14 mouse cellular contexts compared by ENCODE assay signal in genomic region chr15:79694512-79694911, GRCm38 (mm10). TPM values are rescaled to one million over a fixed set of nuclear protein-coding genes. Genes with fewer than 3 reads are reported as not detected.
DNase-seq lines count a peak whose midpoint lies in the region; ATAC-seq and TF ChIP-seq lines count a peak whose summit lies in the region.
"Had no signal": no experiment of that assay in that cellular context is flagged by ENCODE, and none has a peak within 500 bp of the region (broad histone marks: within the 10 kb centered on the region; RNA-seq: fewer than 3 reads in every experiment).

No protein-coding gene starts in this region.

- WGBS in spleen, adult 2 months, result 44% methylated on average over 4 of the region's 4 CpGs
- WGBS in embryonic facial prominence, embryonic 10.5 days, result 90% methylated on average over 4 of the region's 4 CpGs
- WGBS in liver, embryonic 11.5 days, result 52% methylated on average over 4 of the region's 4 CpGs

- no peak overlapping the region for H3K4me3 ChIP-seq in spleen, adult 2 months (ENCODE audit: extremely low read depth, insufficient read depth, insufficient read length)
- H3K4me3 ChIP-seq in embryonic facial prominence, embryonic 10.5 days, result 0 out of 2 replicates have a peak overlapping the region, but pooled peaks have one; percentile 21
- H3K4me3 ChIP-seq in liver, embryonic 11.5 days (ENCODE audit: low read depth, low read length), result peak overlapping the region; percentile 97
- H3K4me3 ChIP-seq: limb, embryonic 10.5 days had no signal

- peak overlapping the region; percentile 91 for H3K4me2 ChIP-seq in liver, embryonic 11.5 days

- peak overlapping the region; percentile 64 for H3K9ac ChIP-seq in liver, embryonic 11.5 days (ENCODE audit: low read depth, low read length)

- H3K4me1 ChIP-seq in spleen, adult 2 months (ENCODE audit: control insufficient read depth, insufficient read depth, insufficient read length), result peaks cover 11% of the 10 kb centered on the region; the same call in 1 of the 2 replicates
- peaks cover 50% of the 10 kb centered on the region for H3K4me1 ChIP-seq in embryonic facial prominence, embryonic 10.5 days
- peaks cover 61% of the 10 kb centered on the region for H3K4me1 ChIP-seq in liver, embryonic 11.5 days (replicated peaks; ENCODE audit: control insufficient read depth, insufficient read depth, low read length)

- H3K27me3 ChIP-seq in spleen, adult 2 months (ENCODE audit: control insufficient read depth, insufficient read depth, low read length), result no peaks in the 10 kb centered on the region
- no peaks in the 10 kb centered on the region for H3K27me3 ChIP-seq in embryonic facial prominence, embryonic 10.5 days (replicated peaks; ENCODE audit: low read depth, poor library complexity, severe bottlenecking)
- no peaks in the 10 kb centered on the region for H3K27me3 ChIP-seq in liver, embryonic 11.5 days (replicated peaks; ENCODE audit: control insufficient read depth, insufficient read depth, low read length)

- no peak for TF ChIP-seq CTCF in spleen, adult 2 months (IDR thresholded peaks at IDR 0.05; ENCODE audit: extremely low read depth, insufficient read depth, insufficient read length, insufficient replicate concordance)

- H3K36me3 ChIP-seq in spleen, adult 2 months (ENCODE audit: control insufficient read depth, insufficient read depth, low read length), result peaks cover 6% of the 10 kb centered on the region
- peaks cover 50% of the 10 kb centered on the region for H3K36me3 ChIP-seq in embryonic facial prominence, embryonic 10.5 days (replicated peaks)
- peaks cover 9% of the 10 kb centered on the region; the same call in 1 of the 2 replicates for H3K36me3 ChIP-seq in liver, embryonic 11.5 days (ENCODE audit: control insufficient read depth, insufficient read depth, low read length)

- peak overlapping the region; percentile 69 for H3K27ac ChIP-seq in spleen, adult 2 months (ENCODE audit: insufficient read depth, low read length)
- no peak overlapping the region for H3K27ac ChIP-seq in embryonic facial prominence, embryonic 10.5 days (replicated peaks)
- H3K27ac ChIP-seq in liver, embryonic 11.5 days (ENCODE audit: low read depth, low read length), result peak overlapping the region; percentile 98
- H3K27ac ChIP-seq: forebrain, embryonic 10.5 days; hindbrain, postnatal 0 days; kidney, postnatal 0 days; limb, embryonic 10.5 days had no signal

- ATAC-seq in liver, embryonic 11.5 days (replicated peaks; ENCODE audit: low FRiP score), result peak; percentile 47
- peak; percentile 56 for ATAC-seq in megakaryocyte-erythroid progenitor cell, adult 5-6 weeks (replicated peaks; ENCODE audit: low FRiP score, low TSS enrichment, poor library complexity, severe bottlenecking)
- ATAC-seq: hindbrain, postnatal 0 days had no signal

- H3K9me3 ChIP-seq in embryonic facial prominence, embryonic 10.5 days, result no peaks in the 10 kb centered on the region
- H3K9me3 ChIP-seq in liver, embryonic 11.5 days (ENCODE audit: control insufficient read depth, low read length), result no peaks in the 10 kb centered on the region
- H3K9me3 ChIP-seq: forebrain, embryonic 10.5 days; limb, embryonic 10.5 days had no signal

- TF ChIP-seq POLR2A in spleen, adult 2 months (IDR thresholded peaks at IDR 0.05; ENCODE audit: low read depth, low read length), result no peak

- DNase-seq in spleen, adult 2 months (ENCODE audit: low read depth in 1 of 2, low spot score in 2 of 2), result no peak
- DNase-seq in spleen, adult 12 weeks (ENCODE audit: low spot score), result no peak
- no peak for DNase-seq in embryonic facial prominence, embryonic 10.5 days (ENCODE audit: low spot score)
- DNase-seq in liver, embryonic 11.5 days (ENCODE audit: low spot score), result peak; percentile 46
- DNase-seq in embryo, embryonic 10 days (ENCODE audit: low spot score), result no peak
- DNase-seq in lung, postnatal 36 days, result no peak
- DNase-seq: adrenal gland, postnatal 25 days; cerebellum, adult 18-20 months; right cerebral cortex, postnatal 4 days had no signal

RNA-seq across cellular contexts. Expression of gene Gtpbp1, which starts 3.9 kb away (rescaled TPM):
- 40.3 and 50.4 TPM in 2 replicates for polyA plus RNA-seq in spleen, adult 2 months (2012; rRNA removed)
- 47.7 and 51.6 TPM in 2 replicates for polyA plus RNA-seq in embryonic facial prominence, embryonic 10.5 days (2016; fragmentation: Nextera tagmentation; extraction: Ambion mirVana)
- polyA plus RNA-seq in liver, embryonic 11.5 days (2014; fragmentation: Nextera tagmentation; extraction: Ambion mirVana), result 58.8 and 61.8 TPM in 2 replicates
- total RNA-seq in megakaryocyte-erythroid progenitor cell, adult 5-6 weeks (2014; fragmentation: Nextera tagmentation), result 73.3 and 79.3 TPM in 2 replicates
- total RNA-seq in megakaryocyte-erythroid progenitor cell, adult 5-6 weeks (2017), result 99.5 and 126 TPM in 2 replicates

RNA-seq across cellular contexts. Expression of gene Josd1, which starts 6.8 kb away (rescaled TPM):
- polyA plus RNA-seq in spleen, adult 2 months (2012; rRNA removed), result 11.5 and 16.3 TPM in 2 replicates
- 22.9 and 23.9 TPM in 2 replicates for polyA plus RNA-seq in embryonic facial prominence, embryonic 10.5 days (2016; fragmentation: Nextera tagmentation; extraction: Ambion mirVana)
- polyA plus RNA-seq in liver, embryonic 11.5 days (2014; fragmentation: Nextera tagmentation; extraction: Ambion mirVana), result 25.9 and 28.3 TPM in 2 replicates
- 43.6 and 59.8 TPM in 2 replicates for total RNA-seq in megakaryocyte-erythroid progenitor cell, adult 5-6 weeks (2014; fragmentation: Nextera tagmentation)
- 43.8 and 49.8 TPM in 2 replicates for total RNA-seq in megakaryocyte-erythroid progenitor cell, adult 5-6 weeks (2017)

RNA-seq across cellular contexts. Expression of gene Tomm22, which starts 23.9 kb away (rescaled TPM):
- polyA plus RNA-seq in spleen, adult 2 months (2012; rRNA removed), result 18.7 and 19.5 TPM in 2 replicates
- polyA plus RNA-seq in embryonic facial prominence, embryonic 10.5 days (2016; fragmentation: Nextera tagmentation; extraction: Ambion mirVana), result 250 and 258 TPM in 2 replicates
- 306 and 326 TPM in 2 replicates for polyA plus RNA-seq in liver, embryonic 11.5 days (2014; fragmentation: Nextera tagmentation; extraction: Ambion mirVana)
- 195 and 205 TPM in 2 replicates for total RNA-seq in megakaryocyte-erythroid progenitor cell, adult 5-6 weeks (2014; fragmentation: Nextera tagmentation)
- 85.4 and 108 TPM in 2 replicates for total RNA-seq in megakaryocyte-erythroid progenitor cell, adult 5-6 weeks (2017)

RNA-seq across cellular contexts. Expression of gene Cby1, which starts 35.5 kb away (rescaled TPM):
- polyA plus RNA-seq in spleen, adult 2 months (2012; rRNA removed), result 3.9 and 4.2 TPM in 2 replicates
- polyA plus RNA-seq in embryonic facial prominence, embryonic 10.5 days (2016; fragmentation: Nextera tagmentation; extraction: Ambion mirVana), result 60.3 and 69.6 TPM in 2 replicates
- polyA plus RNA-seq in liver, embryonic 11.5 days (2014; fragmentation: Nextera tagmentation; extraction: Ambion mirVana), result 32.9 and 34.1 TPM in 2 replicates
- total RNA-seq in megakaryocyte-erythroid progenitor cell, adult 5-6 weeks (2014; fragmentation: Nextera tagmentation), result 18.3 and 32.9 TPM in 2 replicates
- 57.0 and 65.7 TPM in 2 replicates for total RNA-seq in megakaryocyte-erythroid progenitor cell, adult 5-6 weeks (2017)

RNA-seq across cellular contexts. Expression of gene Fam227a, which starts 35.8 kb away (rescaled TPM):
- 0.28 and 0.41 TPM in 2 replicates for polyA plus RNA-seq in spleen, adult 2 months (2012; rRNA removed)
- 2.0 and 2.3 TPM in 2 replicates for polyA plus RNA-seq in embryonic facial prominence, embryonic 10.5 days (2016; fragmentation: Nextera tagmentation; extraction: Ambion mirVana)
- polyA plus RNA-seq in liver, embryonic 11.5 days (2014; fragmentation: Nextera tagmentation; extraction: Ambion mirVana), result 0.32 and 0.74 TPM in 2 replicates
- total RNA-seq in megakaryocyte-erythroid progenitor cell, adult 5-6 weeks (2014; fragmentation: Nextera tagmentation), result 1.1 and 11.4 TPM in 2 replicates
- total RNA-seq in megakaryocyte-erythroid progenitor cell, adult 5-6 weeks (2017), result 2.2 TPM in 1 of 2 replicates, not detected in the other

Comparison
In these comparisons a context has a peak if more than half of its experiments do, and no peak if none do; other contexts are left out.
1. RNA of gene Tomm22, which starts 23.9 kb away (polyA plus RNA-seq): 306 to 326 TPM in liver, embryonic 11.5 days and 250 to 258 TPM in embryonic facial prominence, embryonic 10.5 days; 18.7 to 19.5 TPM in spleen, adult 2 months; every median in the first group is over 10 times any median in the second.